Mouse (Mus musculus) embryonic fibroblast, embryonic 13.5 days (primary cell): Measurements from ENCODE around the gene Fnbp1.

Experiments used
- CTCF ChIP-seq: IDR thresholded peaks from 2 replicates; pipeline ENCODE4 v1.5.1; 2011; ENCODE audit warnings: mild to moderate bottlenecking, control low read depth, low read length, moderate library complexity, borderline replicate concordance; ENCODE audit not compliant: insufficient read depth
- POLR2A ChIP-seq: IDR thresholded peaks from 2 replicates; pipeline ENCODE4 v1.6.1; 2011; ENCODE audit warnings: low read depth, mild to moderate bottlenecking, control low read depth, low read length, moderate library complexity

DNA sequence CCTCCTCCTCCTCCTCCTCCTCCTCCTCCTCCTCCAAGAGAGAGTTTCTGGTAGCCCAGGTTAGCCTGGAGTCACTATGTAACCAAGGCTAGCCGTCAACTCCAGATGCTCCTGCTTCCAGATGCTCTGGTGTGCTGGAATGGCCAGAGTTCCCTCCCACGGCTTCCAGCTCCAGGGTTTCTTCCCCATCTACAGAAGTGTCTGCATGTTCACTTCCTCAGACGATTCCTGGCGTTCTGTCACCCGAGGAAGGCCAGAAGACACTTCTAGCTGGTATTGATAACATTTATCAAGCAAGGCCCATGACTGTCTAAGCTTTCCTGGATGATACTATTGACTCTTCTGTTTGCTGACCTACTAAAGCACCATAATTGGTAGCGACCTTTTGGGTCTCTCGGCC, 16.7 kb downstream of the Fnbp1 start:
- TF ChIP-seq POLR2A (no peak), CTCF (no peak)
